Mouse (Mus musculus) intestine, embryonic 16.5 days (tissue): Measurements from ENCODE around the gene 1700028P14Rik. TPM values are rescaled to one million over a fixed set of nuclear protein-coding genes. Genes with fewer than 3 reads are reported as not detected.

Experiments
- ATAC-seq: fragments of 200-750 bp; cut with Nextera tagmentation; 2 replicates; pipeline ENCODE4 v1.8.0; 2017; ENCODE audit warnings: moderate TSS enrichment, moderate library complexity
- H3K27ac ChIP-seq: fragments of 300-500 bp; sonication (generic); 2 replicates; pipeline ENCODE4 v1.5.1; 2014; ENCODE audit warnings: mild to moderate bottlenecking, low read length
- H3K27me3 ChIP-seq: fragments of 300-500 bp; sonication (generic); replicated peaks from 2 replicates; pipeline ENCODE4 v1.6.1; 2014; ENCODE audit warnings: low read length, control low read depth, mixed read lengths; ENCODE audit not compliant: control insufficient read depth, insufficient read depth
- H3K36me3 ChIP-seq: fragments of 300-500 bp; sonication (generic); 2 replicates; pipeline ENCODE4 v1.6.1; 2014; ENCODE audit warnings: low read length, control low read depth; ENCODE audit not compliant: control insufficient read depth, insufficient read depth
- H3K4me1 ChIP-seq: fragments of 300-500 bp; sonication (generic); 2 replicates; pipeline ENCODE4 v1.6.1; 2014; ENCODE audit warnings: low read length, control low read depth, mixed read lengths; ENCODE audit not compliant: control insufficient read depth, insufficient read depth
- H3K4me2 ChIP-seq: fragments of 300-500 bp; sonication (generic); 2 replicates; pipeline ENCODE4 v1.6.1; 2014; ENCODE audit warnings: low read depth, low read length, control low read depth
- H3K4me3 ChIP-seq: fragments of 300-500 bp; sonication (generic); 2 replicates; pipeline ENCODE4 v1.5.1; 2014; ENCODE audit warnings: mild to moderate bottlenecking, low read length
- H3K9ac ChIP-seq: fragments of 300-500 bp; sonication (generic); 2 replicates; pipeline ENCODE4 v1.6.1; 2014; ENCODE audit warnings: low read depth, low read length
- H3K9me3 ChIP-seq: fragments of 300-500 bp; sonication (generic); 2 replicates; pipeline ENCODE4 v1.6.1; 2016; ENCODE audit warnings: low read length, control low read depth; ENCODE audit not compliant: control insufficient read depth
- WGBS: fragments of 180-500 bp; shearing (Covaris S2); extraction: QIAGEN DNeasy Blood & Tissue Kit; methylation state at CpG from one replicate; pipeline ENCODE4 v1.1.7; 2014; 5-methylcytosine and 5-hydroxymethylcytosine counted together
- polyA plus RNA-seq: library from polyadenylated mRNA; unstranded; fragments of >200 nt; fragmentation: Nextera tagmentation; extraction: Ambion mirVana; gene quantifications from 2 replicates; pipeline ENCODE4 v1.2.1, GENCODE M21; 2015

Gene 1700028P14Rik
- polyA plus RNA-seq, 1 experiment from 2014 or later: not detected

DNA sequence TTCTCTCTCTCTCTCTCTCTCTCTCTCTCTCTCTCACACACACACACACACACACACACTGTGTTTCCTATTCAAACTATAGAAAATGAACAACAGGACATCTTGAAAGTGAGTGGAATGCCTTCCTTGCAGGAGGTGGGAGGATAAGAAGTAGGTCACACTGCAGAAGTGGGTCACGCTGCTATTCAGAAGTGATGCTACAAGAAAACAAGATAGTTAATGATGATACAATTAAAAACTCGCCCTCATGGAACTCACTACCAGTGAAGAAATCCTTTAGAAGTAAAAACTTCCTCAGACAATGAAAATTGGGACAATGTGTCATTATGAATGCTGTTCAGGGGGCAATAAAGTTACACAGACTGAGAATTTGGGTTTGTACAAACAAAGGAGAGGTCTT lies 20.4 kb upstream of the 1700028P14Rik start:
- H3K9me3 ChIP-seq: no peaks in the 10 kb centered on the region
- no peak overlapping the region for H3K4me3 ChIP-seq
- H3K27ac ChIP-seq: no peak overlapping the region
- no peak overlapping the region for H3K9ac ChIP-seq
- ATAC-seq: no peak
- no peaks in the 10 kb centered on the region for H3K36me3 ChIP-seq
- H3K4me2 ChIP-seq: no peak overlapping the region
- WGBS: 65% methylated on average over 2 of the region's 2 CpGs
- H3K27me3 ChIP-seq: no peaks in the 10 kb centered on the region
- H3K4me1 ChIP-seq: no peaks in the 10 kb centered on the region

DNA sequence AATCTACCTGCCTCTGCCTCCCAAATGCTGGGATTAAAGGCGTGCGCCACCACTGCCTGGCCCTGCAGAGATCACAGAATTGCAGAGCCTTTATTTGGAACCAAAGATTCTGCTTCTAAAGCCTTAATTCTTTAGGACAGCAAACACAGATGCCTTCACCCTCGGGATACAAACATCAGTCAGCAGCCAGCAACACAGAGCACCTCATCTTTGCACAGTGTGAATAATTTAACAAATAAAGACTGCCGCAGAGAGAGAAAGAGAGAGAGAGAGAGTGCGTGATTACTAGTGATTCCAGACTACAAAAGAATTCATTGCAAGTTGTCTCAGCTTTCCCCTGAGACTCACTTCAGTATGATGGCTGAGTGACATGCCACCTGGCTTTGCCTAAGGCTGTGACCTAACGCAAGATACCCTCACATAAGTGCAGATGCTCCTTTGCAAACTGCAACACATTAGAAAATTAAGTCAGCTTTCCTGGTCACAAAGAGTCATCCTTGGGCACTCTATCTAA lies 15.6 kb upstream of the 1700028P14Rik start:
- Histone ChIP-seq H3K9me3 (no peaks in the 10 kb centered on the region), H3K27me3 (no peaks in the 10 kb centered on the region), H3K36me3 (no peaks in the 10 kb centered on the region), H3K4me2 (no peak overlapping the region), H3K9ac (no peak overlapping the region), H3K27ac (no peak overlapping the region), H3K4me3 (no peak overlapping the region), H3K4me1 (no peaks in the 10 kb centered on the region)
- ATAC-seq: no peak
- WGBS: 66% methylated on average over 6 of the region's 6 CpGs

DNA sequence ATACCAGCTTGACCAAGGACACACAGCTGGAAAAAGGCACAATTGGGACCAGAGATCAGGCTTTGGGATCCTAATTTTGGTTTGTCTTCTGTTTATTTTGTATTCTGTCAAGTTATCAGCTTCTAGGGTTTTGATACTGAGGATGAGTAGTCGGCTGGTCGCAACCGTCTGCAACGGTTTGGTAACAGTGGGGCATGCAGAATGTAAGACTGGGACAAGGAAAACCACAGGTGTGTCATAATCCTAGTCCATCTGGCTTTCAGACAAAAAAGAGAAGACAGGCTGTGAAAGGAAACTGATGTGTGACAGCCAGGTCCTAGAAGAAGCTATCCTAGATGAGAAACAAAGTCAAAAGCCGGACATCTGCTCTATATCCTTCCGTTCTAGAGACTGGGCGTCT lies 11.5 kb upstream of the 1700028P14Rik start:
- Histone ChIP-seq H3K36me3 (no peaks in the 10 kb centered on the region), H3K4me3 (no peak overlapping the region), H3K27ac (no peak overlapping the region), H3K4me1 (no peaks in the 10 kb centered on the region), H3K9ac (no peak overlapping the region), H3K27me3 (no peaks in the 10 kb centered on the region), H3K9me3 (no peaks in the 10 kb centered on the region), H3K4me2 (no peak overlapping the region)
- WGBS: 88% methylated on average over 7 of the region's 7 CpGs
- ATAC-seq: no peak

DNA sequence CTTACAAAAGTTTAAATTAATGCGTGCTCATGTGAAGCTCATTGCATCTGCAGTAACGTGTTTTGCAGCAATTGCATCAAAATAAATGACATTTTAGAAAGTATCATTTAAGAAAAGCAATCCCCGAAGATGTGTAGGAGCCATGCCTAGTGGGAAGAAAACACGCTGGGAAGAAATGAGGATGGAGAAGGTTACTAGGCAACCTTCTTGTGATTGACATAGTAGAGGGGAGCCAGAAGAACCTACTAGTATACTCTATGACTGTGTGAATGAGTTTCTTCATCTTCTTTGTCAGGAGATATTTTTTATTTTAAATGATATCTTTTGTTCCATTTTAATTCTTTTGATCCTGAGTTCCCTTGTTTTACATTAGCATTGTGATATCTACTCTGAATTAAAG lies 5.7 kb upstream of the 1700028P14Rik start:
- Histone ChIP-seq H3K27ac (no peak overlapping the region), H3K36me3 (no peaks in the 10 kb centered on the region), H3K9ac (no peak overlapping the region), H3K27me3 (no peaks in the 10 kb centered on the region), H3K9me3 (no peaks in the 10 kb centered on the region), H3K4me2 (no peak overlapping the region), H3K4me3 (no peak overlapping the region), H3K4me1 (no peaks in the 10 kb centered on the region)
- WGBS: 83% methylated on average over 4 of the region's 4 CpGs
- no peak for ATAC-seq

DNA sequence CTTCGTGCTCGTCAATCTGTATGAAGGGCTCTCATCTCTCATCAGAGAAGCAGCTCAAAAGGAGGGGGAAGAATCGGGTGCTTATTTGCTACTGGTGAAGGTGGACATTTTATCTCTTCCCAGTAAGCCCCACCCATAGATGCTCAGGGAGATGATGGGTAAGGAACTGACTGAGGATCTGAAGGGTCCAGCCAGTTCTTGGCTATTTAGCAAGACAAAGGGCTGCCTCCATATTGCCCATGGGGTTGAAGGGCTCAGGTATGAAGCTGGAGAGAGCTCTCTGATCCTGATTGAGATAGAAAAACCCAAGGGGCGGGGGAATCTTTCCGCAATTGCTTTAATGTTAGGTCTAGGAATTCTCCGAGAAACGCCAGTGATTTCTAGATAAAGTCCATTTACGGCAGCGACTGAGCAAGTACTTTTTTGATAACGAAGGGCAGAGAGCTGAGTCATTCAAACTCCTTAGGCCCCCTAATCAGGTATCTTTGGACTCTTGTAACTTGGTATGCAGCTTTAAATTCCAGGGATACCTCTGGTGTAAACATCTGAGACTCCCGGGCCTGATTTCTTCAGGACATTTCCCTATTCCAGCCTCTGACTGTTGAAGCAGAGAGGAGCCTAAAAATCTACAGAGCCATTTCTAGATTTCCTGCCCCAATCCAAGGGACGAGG lies 4.8 kb upstream of the 1700028P14Rik start:
- Histone ChIP-seq H3K27me3 (no peaks in the 10 kb centered on the region), H3K4me3 (no peak overlapping the region), H3K9ac (no peak overlapping the region), H3K9me3 (no peaks in the 10 kb centered on the region), H3K4me1 (no peaks in the 10 kb centered on the region), H3K27ac (no peak overlapping the region), H3K4me2 (peak overlapping the region; percentile 14; the same call in 1 of the 2 replicates), H3K36me3 (no peaks in the 10 kb centered on the region)
- WGBS: 39% methylated on average over 12 of the region's 12 CpGs
- ATAC-seq: peak; percentile 52; the same call in 1 of the 2 replicates

DNA sequence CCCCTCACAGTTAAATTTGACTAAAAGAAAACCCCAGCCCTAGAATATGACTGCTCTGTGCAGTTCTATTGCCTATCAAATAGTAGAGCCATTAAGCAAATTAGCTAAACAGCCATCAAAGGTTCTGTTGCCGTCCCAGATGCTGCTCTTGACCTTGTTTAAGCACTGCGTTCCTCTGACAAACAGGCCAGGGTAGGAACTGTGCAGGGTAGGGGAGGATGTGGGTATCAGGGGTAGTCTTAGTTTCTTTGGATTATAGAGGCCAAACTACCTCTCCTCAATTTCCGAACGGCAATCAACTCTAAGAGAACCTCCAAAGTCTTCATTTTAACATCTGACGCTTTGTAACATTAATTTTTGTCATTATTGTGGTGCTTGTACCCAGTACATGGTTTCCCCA lies 542 bp upstream of the 1700028P14Rik start:
- WGBS: 87% methylated on average over 5 of the region's 5 CpGs
- ATAC-seq: no peak
- no peak overlapping the region for H3K27ac ChIP-seq
- H3K9ac ChIP-seq: no peak overlapping the region
- no peaks in the 10 kb centered on the region for H3K27me3 ChIP-seq
- no peak overlapping the region for H3K4me3 ChIP-seq
- no peaks in the 10 kb centered on the region for H3K36me3 ChIP-seq
- no peaks in the 10 kb centered on the region for H3K9me3 ChIP-seq
- no peaks in the 10 kb centered on the region for H3K4me1 ChIP-seq
- peak overlapping the region; percentile 28; the same call in 1 of the 2 replicates for H3K4me2 ChIP-seq

DNA sequence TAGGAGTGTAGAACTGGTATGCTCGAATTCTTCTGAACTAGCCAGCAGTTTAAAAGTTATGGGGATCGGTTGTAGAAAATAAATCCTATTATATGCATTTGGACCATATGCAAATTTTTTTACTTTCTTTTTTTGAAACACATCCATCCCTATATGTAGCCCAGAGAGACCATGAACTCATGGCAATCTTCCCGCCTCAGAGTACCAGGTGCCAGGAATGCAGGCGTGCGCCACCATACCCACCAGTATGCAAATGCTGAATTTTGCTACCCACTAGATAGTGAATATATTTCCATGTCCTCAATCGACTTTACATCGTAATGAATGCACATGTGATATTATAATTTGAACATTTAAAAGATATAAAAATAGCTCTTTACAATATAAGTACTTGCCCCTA lies 5.3 kb downstream of the 1700028P14Rik start:
- H3K36me3 ChIP-seq: no peaks in the 10 kb centered on the region
- H3K27ac ChIP-seq: no peak overlapping the region
- no peak for ATAC-seq
- H3K4me3 ChIP-seq: no peak overlapping the region
- WGBS: 88% methylated on average over 7 of the region's 7 CpGs
- no peaks in the 10 kb centered on the region for H3K9me3 ChIP-seq
- H3K4me2 ChIP-seq: no peak overlapping the region
- no peaks in the 10 kb centered on the region for H3K27me3 ChIP-seq
- H3K9ac ChIP-seq: no peak overlapping the region
- H3K4me1 ChIP-seq: no peaks in the 10 kb centered on the region

DNA sequence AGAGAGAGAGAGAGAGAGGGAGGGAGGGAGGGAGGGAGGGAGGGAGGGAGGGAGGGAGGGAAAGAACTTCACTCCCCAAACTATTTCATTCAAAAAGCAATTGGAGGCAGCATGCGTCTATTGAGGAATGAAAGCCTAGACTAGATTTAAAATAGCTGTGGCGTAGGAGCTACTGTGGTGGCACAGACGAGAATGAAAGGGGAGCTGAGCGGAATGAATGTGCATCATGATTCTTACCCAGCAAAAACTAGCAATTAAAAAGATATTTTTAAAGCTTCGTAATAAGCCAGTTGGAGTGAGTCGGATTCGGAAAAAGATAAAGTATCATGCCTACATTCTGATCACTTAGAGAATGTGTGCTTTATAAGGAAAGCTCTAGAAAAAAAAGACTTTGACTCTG lies 7.3 kb downstream of the 1700028P14Rik start:
- H3K4me1 ChIP-seq: no peaks in the 10 kb centered on the region
- 79% methylated on average over 7 of the region's 7 CpGs for WGBS

DNA sequence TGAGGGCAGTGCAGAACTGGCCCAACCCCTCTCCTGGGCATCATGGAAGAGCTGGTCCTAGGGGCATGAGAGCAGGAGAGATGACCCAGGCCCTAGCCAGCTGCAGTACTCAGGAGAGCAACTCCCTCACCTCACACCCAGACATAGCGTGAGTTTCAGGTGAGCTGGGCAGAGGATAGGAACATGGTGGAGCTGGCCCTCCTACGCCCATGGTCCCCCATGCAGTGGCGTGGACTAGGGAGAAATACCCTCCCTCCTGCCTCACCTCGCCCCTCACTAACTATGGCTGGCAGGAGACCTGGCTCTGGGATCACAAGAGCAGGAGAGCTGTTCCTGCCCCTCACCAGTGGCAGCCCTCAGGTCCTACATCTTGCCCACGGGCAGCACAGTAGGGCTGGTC lies 8.8 kb downstream of the 1700028P14Rik start:
- no peaks in the 10 kb centered on the region for H3K27me3 ChIP-seq
- WGBS: 94% methylated on average over 5 of the region's 5 CpGs
- no peak overlapping the region for H3K4me2 ChIP-seq
- no peak overlapping the region for H3K4me3 ChIP-seq
- H3K4me1 ChIP-seq: no peaks in the 10 kb centered on the region
- no peak for ATAC-seq
- no peaks in the 10 kb centered on the region for H3K9me3 ChIP-seq
- H3K27ac ChIP-seq: no peak overlapping the region
- H3K9ac ChIP-seq: no peak overlapping the region
- H3K36me3 ChIP-seq: no peaks in the 10 kb centered on the region

More for the DNA sequence above, 7.3 kb downstream of the 1700028P14Rik start:
- Histone ChIP-seq H3K4me2 (no peak overlapping the region), H3K9me3 (no peaks in the 10 kb centered on the region), H3K27me3 (no peaks in the 10 kb centered on the region), H3K27ac (no peak overlapping the region), H3K9ac (no peak overlapping the region), H3K4me3 (no peak overlapping the region), H3K36me3 (no peaks in the 10 kb centered on the region)
- no peak for ATAC-seq

DNA sequence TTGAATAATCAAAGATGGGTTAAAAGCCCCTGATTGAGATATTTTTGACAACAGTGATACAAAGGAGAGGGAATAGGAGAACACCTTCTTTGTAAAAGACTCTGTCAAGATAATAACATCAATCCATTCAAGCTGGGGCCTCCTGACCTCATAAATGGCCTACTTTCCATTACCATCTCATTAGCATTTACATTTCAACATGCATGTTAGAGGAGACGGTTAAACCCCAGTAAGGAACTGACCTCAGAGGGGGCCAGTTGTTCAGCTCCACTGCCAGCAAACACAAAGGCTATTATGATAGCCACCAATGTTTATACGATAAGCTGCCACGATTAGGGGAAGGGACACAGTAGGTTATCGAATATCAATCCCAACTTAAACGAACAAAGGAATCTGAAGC lies 15.8 kb downstream of the 1700028P14Rik start:
- no peak overlapping the region for H3K27ac ChIP-seq

More for the DNA sequence above, 15.8 kb downstream of the 1700028P14Rik start:
- no peak overlapping the region for H3K4me3 ChIP-seq
- H3K4me1 ChIP-seq: no peaks in the 10 kb centered on the region
- H3K9ac ChIP-seq: no peak overlapping the region
- no peak for ATAC-seq
- 71% methylated on average over 5 of the region's 5 CpGs for WGBS
- H3K4me2 ChIP-seq: no peak overlapping the region
- H3K27me3 ChIP-seq: no peaks in the 10 kb centered on the region
- no peaks in the 10 kb centered on the region for H3K36me3 ChIP-seq
- no peaks in the 10 kb centered on the region for H3K9me3 ChIP-seq
